Mouse (Mus musculus) kidney, postnatal 14 days (tissue): ENCODE measurements around the gene 1810055G02Rik.

Experiments used
- DNase-seq: peaks from one replicate; pipeline ENCODE4 v3.0.0; 2022; ENCODE audit warnings: mixed read lengths

The 1810055G02Rik gene

DNA sequence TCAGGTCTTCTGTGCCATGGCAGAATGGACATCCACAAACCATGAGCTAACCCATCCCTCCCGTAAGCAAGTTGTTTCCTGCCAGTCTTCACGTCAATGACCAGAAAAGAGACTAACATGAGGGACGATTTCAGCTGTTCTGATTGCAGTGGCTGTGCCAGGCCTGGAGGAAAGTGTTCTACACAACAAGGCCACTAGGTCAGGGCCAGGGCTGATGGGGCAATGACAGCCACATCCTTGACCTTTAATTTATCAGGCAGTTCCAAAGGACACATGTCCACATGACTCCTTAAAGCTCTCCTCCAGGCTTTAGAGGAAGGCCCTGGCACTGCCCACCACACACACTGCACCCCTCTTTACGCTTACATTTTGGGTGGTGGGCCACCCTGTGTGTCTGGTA is 12.6 kb upstream of the 1810055G02Rik start:
- DNase-seq: no peak

DNA sequence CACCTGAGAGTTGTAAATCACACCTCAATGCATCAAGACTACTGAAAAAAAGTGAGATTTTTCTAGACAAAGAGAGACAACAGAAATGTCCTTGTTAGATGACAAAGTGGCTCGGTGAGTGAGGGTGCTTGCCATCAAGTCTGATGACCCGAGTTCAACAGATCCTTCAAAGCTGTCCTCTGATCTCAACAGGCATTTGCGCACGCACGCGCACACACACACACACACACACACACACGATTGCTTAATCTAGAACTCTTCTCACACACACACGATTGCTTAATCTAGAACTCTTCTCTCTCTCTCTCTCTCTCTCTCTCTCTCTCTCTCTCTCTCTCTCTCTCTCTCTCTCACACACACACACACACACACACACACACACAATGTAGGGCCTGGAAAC is 12.1 kb upstream of the 1810055G02Rik start:
- no peak for DNase-seq

DNA sequence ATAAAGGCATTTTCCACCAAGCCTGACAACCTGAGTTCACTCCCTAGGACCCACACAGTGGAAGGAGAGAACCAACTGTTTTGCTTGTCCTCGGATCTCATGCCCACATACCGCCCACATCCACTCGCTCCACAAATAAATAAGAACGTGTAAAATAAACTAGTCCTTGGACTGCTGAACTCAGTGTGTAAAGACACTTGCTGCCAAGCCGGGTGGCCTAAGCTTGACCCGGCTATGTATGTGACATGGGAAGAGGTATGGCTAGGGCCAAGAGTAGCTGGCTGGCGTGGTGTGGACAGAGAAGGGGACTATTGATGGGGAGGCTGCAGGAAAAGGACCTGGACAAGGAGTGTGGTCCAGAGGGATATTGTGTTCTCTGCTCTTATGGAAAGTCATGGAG is 10.1 kb upstream of the 1810055G02Rik start:
- no peak for DNase-seq

DNA sequence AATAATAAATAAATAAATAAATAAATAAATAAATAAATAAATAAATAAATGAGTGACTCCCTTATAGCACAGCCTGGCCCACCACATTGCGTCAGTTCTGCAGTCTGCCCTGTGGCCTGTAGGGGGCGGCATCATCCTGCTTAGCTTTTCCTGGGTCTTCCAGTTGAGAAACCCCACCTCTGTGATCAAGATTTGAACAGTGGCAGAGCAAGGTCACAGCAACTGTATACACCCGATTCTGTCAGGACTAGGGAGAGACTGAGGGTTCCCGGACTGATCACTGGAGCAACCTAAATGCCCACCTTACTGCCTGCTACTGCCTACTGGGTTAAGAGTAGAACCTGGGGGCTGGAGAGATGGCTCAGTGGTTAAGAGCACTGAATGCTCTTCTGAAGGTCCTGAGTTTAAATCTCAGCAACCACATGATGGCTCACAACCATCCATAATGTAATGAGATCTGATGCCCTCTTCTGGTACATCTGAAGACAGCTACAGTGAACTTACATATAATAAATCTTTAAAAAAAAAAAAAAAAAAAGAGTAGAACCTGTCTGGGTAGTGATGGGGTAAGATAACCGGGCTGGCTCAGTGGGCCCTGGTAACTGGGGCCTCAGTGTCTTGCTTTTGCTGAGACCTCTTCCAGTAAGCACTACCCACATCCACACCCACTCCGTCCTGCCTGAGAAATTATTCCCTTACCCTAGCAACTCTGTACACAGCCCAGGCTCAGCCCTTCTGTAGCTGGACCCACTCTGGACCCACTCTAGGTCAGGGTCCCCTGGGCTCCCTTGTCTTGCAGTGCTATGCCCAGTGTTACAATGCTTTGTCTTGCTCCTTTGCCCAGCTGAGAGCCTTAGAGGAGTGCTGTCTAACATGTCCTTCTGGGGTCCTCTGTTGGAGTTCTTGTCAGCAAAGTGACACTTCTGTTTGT is 8.3 kb upstream of the 1810055G02Rik start:
- peak; percentile 83 for DNase-seq

DNA sequence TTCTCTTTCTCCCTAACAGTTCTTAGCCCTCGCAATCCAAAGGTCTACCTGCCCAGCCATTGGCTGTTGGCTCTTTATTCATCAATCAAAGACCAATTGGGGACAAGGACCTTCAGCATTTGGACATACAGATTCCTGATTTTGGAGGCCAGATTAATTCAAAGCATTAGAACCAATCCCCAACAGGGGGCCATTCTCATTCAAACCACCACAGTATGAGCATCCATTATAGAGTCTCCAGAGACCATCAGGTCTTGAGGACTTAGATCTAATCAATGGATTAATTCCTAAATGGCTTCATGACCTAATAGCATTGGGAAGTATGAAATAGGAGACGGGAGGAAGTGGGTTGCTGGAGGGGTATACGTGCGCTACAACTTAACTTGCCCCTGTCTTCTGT is 5.6 kb upstream of the 1810055G02Rik start:
- DNase-seq: no peak

DNA sequence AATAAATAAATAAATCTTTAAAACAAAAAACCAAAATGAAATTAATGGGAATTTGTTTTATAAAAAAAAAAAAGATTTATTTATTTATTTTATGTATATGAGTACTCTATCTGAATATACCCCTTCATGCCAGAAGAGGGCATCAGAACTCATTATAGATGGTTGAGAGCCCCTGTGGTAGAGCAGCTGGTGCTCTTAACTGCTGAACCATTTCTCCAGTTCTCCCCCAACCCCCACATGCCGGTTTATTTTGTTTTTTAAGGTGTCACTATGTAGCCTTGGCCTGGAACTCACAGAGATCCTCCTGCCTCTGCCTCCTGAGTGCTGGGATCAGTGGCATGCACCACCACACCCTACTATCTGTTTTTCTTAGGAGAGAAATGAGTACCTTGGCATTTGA is 1.8 kb upstream of the 1810055G02Rik start:
- peak; percentile 27 for DNase-seq

DNA sequence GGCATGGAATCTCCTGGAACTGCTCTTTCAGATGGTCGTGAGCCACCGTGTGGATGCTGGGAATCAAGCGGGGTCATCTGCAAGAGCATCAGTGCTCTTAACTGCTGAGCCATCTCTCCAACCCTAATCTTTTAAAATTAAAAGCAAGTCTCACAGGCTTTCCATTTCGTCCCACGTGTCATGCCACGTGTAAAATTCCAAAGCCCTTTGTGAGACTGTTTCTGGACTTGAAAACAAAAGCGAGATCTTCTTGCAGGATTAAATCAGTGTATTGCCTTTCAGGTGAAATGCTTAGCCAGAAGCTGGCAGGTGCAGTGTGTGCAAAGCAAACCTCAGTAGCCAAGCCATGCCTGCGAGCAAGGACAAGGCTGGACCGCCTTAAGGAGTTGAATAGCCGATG is 540 bp upstream of the 1810055G02Rik start:
- DNase-seq: no peak

DNA sequence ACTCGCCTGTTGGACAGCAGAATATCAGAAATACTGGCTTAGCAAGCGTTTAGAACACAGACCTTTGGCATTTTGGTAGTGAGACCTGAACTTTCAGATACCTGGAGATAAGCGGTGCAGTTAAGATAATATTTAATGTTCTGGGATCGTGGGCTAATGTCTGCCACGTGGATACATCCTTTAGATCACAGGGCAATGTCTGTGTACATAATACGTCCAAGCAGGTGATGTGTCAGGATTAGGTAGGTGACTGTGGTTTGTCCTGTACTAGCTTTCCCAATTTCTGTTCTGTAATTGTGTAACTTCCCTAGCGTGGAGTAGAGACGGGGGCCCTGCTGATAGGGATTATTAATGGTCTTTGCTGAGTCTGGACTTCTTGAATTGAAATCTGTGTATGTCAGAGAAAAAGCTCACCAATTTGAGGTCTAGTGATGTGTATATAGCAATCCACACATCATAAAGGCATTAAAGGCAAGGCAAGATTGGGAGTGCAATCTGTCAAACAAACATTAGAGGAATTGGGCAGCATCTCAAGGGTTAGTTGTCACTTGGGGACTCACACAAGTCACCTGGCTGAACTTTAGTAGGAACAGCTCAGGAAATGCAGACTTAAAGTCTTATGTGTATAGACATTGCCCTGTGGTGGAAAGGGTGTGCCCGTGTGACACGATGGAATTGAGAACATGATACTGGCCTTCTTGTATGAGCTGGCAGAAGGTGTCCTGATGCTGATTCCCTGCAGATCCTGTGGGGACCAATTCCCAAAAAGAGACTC is 1.1 kb downstream of the 1810055G02Rik start:
- DNase-seq: no peak

DNA sequence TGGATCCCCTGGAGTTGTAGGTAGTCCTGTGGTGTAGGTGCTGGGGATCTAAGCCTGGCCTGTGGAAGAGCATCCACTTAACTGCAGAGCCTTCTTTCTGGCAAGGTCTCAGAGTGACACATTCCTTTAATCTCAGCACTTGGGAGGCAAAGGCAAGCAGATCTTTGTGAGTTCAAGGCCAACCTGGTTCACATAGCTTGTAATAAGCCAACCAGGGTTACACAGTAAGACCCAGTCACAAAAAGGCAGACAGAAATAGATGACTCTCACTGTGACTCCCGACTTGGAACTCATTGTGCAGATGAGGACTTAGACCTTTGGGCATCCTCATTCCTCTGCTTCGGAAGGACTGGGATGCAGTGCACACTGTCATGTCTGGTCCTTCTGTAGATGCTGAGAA is 2.3 kb downstream of the 1810055G02Rik start:
- DNase-seq: no peak

DNA sequence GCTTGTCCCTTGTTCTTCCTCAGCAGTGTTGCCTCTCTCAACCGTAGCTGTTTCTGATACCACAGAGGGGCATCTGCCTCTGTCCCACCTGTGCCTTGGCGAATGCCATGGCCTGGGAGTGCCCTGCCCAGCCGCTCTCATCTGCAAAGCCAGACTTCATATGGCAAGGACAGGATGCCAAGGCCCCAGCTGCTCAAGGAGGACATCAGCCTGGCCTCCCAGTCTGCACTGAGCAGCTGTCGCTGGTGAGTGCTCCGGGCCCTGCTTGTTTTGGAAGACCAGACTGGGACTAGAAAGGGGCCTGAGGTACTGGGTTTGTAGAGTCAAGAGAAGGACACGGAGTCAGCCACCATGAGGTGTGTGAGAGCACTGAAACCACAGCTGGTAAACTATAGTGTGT is 6.3 kb downstream of the 1810055G02Rik start:
- DNase-seq: no peak

DNA sequence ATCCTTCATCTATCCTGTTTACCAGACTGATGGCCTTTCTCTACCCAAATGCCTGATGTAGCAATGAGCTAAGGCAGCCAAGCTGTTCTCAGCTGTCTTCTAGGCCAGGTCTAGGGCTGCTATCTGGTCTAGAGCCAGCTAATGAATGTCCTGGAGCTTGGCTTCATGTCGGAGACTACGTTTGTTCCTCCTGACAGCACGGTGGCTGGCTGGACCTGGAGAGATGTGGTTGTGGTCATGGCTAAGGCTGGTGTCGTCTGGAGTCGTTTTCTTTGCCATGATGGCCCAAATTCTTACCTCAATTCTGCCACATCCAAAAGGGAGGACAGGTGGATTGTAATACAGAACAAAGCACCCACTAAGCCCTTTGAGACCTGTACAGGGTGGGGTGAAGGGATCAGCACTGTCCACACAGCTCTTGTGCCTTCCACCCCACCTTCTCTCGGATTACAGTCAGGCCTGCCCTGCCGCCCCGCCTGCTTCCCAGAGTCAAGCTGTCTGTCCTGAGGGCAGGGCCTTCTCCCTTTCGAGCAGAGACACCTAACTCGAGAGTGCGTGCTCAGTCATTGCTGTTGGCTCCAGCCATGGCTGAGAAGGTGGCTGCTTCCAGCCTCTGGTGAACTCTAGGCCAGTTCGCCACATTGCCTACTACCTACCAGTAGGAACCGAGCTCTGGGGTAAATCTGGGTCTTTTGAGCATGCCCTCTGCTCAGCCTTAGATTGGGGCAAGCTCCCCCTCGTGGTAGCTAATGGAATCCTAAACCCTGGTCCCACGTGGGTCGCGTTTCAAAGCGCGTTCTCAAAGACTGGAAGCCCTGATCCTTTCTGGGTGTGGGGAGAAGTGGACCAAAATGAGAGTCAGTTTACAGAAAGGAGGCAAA is 10.6 kb downstream of the 1810055G02Rik start:
- peak; percentile 78 for DNase-seq

DNA sequence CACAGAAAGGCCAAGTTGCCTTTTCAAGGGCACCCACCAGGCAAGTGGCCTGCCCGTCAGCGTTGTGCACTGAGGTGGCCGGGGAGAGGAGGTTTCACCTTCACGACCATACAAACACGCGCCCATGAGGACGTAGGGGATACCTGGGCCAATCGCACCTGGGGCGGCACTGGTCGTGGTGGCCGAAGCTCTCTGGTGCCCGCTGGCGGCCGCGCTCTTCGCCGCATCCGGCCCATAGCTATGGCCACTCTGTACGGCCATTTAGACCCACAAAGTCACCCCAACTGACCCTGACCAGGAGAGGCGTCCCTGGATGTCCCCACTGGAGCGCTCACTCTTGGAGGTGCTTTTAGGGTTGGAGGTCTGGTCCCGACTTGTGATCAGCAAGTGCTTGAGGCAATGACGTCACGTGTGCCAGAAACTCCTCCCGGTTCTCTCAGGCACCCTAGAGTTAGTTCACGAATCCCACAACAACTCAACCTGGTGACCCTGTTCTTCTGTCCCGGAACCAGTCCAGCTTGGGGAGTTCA is 11.3 kb downstream of the 1810055G02Rik start:
- peak; percentile 85 for DNase-seq

DNA sequence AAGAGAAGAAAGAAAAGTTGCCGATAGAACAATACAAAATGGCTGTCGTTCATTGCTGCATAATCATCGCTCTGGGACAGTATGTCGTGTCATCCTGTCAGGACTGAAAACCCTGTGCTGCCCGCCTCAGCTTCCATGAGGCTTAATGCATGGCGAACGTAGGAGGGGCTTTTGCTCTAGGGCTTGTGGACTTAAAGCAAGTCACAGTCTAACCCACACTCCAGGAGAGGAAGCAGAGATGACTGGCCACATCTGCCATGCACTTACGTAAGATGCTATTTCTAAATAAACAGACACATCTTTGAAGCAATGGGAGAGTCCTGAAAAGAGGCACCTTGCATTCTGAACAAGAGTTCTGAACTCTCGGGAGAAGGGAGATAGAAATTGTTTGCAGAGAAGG is 15.1 kb downstream of the 1810055G02Rik start:
- DNase-seq: no peak

DNA sequence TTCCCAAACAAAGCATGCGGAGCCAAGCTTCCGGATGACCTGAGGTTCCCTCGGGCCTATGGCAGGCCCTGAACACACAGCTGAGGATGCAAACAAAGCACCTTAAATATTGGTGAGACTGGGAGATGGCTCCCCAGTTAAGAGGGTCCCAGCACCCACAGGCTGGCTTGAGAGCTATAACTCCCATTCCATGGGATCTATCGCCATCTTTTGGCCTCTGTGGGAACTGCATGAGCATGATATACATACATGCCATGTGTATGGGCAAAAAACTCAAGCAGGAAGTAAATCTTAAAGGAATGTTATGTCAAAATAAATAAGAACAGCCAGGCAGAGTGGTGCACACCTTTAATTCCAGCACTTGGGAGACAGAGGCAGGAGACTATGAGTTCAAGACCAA is 15.8 kb downstream of the 1810055G02Rik start:
- DNase-seq: no peak

DNA sequence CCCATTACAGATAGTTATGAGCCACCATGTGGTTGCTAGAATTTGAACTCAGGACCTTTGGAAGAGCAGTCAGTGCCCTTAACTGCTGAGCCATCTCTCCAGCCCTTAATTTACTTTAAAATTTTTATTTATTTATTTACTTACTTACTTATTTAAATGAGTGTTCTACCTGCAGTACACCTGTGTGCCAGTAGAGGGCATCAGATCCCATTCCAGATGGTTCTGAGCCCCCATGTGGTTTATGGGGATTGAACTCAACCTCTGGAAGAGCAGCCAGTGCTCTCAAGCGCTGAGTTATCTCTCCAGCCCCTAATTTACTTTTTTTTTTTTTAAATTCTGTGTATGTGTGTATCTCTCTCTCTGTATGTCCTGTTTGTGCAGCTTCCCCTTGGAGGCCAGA is 16.7 kb downstream of the 1810055G02Rik start:
- DNase-seq: peak; percentile 85

DNA sequence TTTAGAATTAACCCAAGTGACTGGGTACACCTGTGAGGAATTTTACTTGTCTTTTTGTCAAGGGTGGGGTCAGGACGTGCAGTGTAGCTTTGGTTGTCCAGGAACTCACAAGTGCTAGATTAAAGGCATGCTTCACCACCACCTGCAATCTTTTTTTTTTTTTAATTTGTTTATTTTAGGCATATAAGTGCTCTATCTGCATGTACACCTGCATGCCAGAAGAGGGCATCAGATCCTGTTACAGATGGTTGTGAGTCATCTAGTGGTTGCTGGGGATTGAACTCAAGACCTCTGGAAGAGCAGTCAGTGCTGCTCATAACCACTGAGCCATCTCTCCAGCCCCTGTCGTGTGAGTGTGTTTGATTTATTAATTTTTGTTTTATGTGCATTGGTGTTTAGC is 20.8 kb downstream of the 1810055G02Rik start:
- DNase-seq: no peak

DNA sequence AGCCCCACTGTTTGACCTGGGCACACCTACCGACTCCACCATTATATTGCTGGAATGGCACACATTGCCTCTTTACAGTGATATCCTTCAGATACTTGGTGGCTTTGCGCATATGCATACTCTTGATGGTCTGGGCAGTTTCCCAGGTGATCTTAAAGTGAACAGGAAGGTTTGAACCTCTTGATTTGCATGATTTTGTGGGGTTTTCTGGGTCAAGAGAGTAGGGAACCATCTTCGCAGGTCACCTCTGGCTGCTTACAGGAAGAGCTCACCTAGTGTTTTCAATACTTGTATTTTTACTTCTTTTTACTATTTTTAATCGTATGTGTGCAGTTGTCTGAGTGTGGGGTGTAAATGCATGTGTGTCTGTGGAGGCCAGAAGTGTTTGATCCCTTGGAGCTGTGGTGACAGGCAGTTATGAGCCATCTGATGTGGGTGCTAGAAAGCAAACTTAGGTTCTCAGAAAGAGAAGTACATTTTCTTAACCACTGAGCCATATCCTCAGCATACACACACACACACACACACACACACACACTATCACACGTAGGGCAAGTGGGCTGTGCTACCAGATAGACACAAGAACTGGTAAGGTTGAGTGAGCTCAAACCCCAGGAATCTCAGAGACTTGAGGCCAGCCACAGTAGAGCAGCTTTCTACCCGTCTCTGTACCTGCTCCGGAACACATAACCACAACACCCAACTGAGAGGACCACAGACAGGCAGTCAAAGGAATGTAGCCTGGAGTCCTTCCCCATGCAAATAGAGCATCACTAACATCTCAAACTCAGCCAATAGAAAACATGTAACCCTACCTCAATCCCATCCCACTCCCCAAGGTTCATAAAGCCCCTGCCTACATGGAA is 22.9 kb downstream of the 1810055G02Rik start:
- no peak for DNase-seq

DNA sequence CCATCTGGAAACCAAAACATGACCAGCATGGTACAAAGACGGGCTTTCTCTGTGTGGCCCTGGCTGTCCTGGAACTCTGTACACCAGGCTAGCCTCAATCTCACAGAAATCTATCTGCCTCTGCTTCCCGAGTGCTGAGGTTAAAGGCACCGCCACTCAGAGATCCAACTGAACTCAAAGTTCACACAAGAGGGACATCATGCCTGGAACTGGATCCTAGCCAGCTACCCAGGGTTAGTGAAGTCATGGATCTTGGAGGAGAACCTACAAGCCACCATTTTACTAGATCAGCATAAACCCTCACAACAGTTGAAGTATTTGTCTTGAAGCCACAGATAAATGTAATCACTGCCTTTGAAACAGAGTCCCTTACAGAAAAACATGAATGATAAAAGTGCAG is 27.9 kb downstream of the 1810055G02Rik start:
- no peak for DNase-seq

DNA sequence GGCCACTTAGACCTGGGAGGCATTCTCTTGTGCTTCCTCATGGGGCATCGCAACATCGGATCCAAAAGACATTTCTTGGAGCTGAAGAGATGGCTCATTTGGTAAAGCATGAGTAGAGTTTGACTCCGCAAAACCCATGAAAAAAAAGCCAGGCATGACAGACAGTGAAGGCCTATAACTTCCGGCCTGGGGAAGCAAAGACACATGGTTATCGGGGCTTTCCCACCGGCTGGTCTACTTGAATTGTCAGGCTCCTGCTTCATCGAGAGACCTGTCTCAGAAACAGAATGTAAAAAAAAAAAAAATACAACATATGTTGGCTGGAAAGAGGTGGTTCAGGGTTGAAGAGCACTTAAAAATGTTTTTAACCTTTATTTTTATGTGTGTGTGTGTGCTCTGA is 31.6 kb downstream of the 1810055G02Rik start:
- no peak for DNase-seq

DNA sequence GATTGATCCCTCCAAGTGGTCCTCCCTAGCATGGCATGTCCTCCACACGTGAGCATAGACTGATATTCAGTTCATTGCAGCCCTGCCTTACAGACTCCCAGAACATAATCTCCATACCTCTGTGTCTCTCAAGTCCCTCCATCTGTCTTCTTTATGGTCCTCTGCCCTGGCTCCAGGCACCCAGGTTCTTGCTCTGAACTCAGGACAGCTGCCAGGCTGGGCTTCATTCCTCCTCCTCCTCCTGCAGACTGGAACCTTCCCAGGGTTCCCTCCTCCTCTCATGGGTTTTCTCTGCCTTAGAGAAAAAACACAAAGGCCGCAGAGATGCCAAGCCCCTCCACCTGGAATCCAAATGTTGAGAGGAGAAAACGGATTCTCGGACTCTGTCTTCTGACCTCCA is 34.6 kb downstream of the 1810055G02Rik start:
- no peak for DNase-seq

DNA sequence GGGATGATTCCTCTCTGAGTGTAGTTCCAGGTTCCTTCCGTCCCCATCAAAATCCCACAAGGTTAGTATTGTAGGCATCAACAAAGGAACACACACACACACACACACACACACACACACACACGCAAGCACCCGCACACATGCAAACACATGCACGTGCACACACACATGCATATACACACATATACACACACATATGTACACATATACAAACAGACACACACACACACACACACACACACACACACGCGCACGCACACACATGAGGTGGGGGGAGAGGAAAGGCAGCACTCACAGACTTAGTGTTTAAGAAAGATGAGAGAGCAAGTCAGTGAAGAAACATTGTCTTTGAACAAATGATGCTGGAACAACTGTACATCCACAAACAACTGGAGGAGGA is 35.3 kb downstream of the 1810055G02Rik start:
- no peak for DNase-seq
